Mouse (Mus musculus): ENCODE results near the gene Casz1. TPM values are rescaled to one million over a fixed set of nuclear protein-coding genes. Genes with fewer than 3 reads are reported as not detected.

Gene Casz1
- polyA plus RNA-seq, 1 experiment from 2014 or later = 19.9 TPM

GRCm38 (mm10) chr4:148964541-148965310, 160.5 kb downstream of the Casz1 start:
- no peak overlapping the region for H3K27ac ChIP-seq (ENCODE audit: low read depth, low read length)
- peaks cover 3% of the 10 kb centered on the region; the same call in 1 of the 2 replicates for H3K36me3 ChIP-seq (ENCODE audit: control insufficient read depth, insufficient read depth, low read length)
- H3K9me3 ChIP-seq (replicated peaks; ENCODE audit: control insufficient read depth, low read length) = no peaks in the 10 kb centered on the region
- H3K4me1 ChIP-seq (ENCODE audit: control insufficient read depth, insufficient read depth, low read length) = peaks cover 44% of the 10 kb centered on the region
- ATAC-seq (replicated peaks; ENCODE audit: insufficient number of reproducible peaks, low FRiP score, low TSS enrichment) = no peak
- no peaks in the 10 kb centered on the region for H3K27me3 ChIP-seq (ENCODE audit: control insufficient read depth, insufficient read depth, low read length)
- no peak overlapping the region for H3K4me2 ChIP-seq
- 82% methylated on average over 10 of the region's 10 CpGs for WGBS (ENCODE audit: insufficient replicate concordance)
- H3K9ac ChIP-seq (ENCODE audit: low read depth, low read length) = no peak overlapping the region
- H3K4me3 ChIP-seq (ENCODE audit: low read depth, low read length) = no peak overlapping the region

GRCm38 (mm10) chr4:148966132-148966531, 161.9 kb downstream of the Casz1 start:
- ATAC-seq (replicated peaks; ENCODE audit: insufficient number of reproducible peaks, low FRiP score, low TSS enrichment) = no peak
- H3K27ac ChIP-seq (ENCODE audit: low read depth, low read length) = no peak overlapping the region
- peaks cover 44% of the 10 kb centered on the region for H3K4me1 ChIP-seq (ENCODE audit: control insufficient read depth, insufficient read depth, low read length)
- H3K36me3 ChIP-seq (ENCODE audit: control insufficient read depth, insufficient read depth, low read length) = peaks cover 3% of the 10 kb centered on the region; the same call in 1 of the 2 replicates
- no peak overlapping the region for H3K4me3 ChIP-seq (ENCODE audit: low read depth, low read length)
- no peaks in the 10 kb centered on the region for H3K27me3 ChIP-seq (ENCODE audit: control insufficient read depth, insufficient read depth, low read length)
- WGBS (ENCODE audit: insufficient replicate concordance) = 71% methylated on average over 5 of the region's 5 CpGs
- H3K9me3 ChIP-seq (replicated peaks; ENCODE audit: control insufficient read depth, low read length) = no peaks in the 10 kb centered on the region
- no peak overlapping the region for H3K4me2 ChIP-seq
- no peak overlapping the region for H3K9ac ChIP-seq (ENCODE audit: low read depth, low read length)

- Histone ChIP-seq H3K27ac (ENCODE audit: low read depth, low read length) (0 out of 2 replicates have a peak overlapping the region, but pooled peaks have one; percentile 22), H3K9me3 (replicated peaks; ENCODE audit: control insufficient read depth, low read length) (no peaks in the 10 kb centered on the region), H3K4me3 (ENCODE audit: low read depth, low read length) (no peak overlapping the region), H3K4me1 (ENCODE audit: control insufficient read depth, insufficient read depth, low read length) (peaks cover 48% of the 10 kb centered on the region), H3K36me3 (ENCODE audit: control insufficient read depth, insufficient read depth, low read length) (peaks cover 3% of the 10 kb centered on the region; the same call in 1 of the 2 replicates), H3K27me3 (ENCODE audit: control insufficient read depth, insufficient read depth, low read length) (no peaks in the 10 kb centered on the region), H3K9ac (ENCODE audit: low read depth, low read length) (0 out of 2 replicates have a peak overlapping the region, but pooled peaks have one; percentile 34), H3K4me2 (no peak overlapping the region)
- WGBS (ENCODE audit: insufficient replicate concordance) = 76% methylated on average over 5 of the region's 5 CpGs
- no peak for ATAC-seq (replicated peaks; ENCODE audit: insufficient number of reproducible peaks, low FRiP score, low TSS enrichment)
Measured at GRCm38 (mm10) chr4:148968859-148969258, 164.6 kb downstream of the Casz1 start.

GRCm38 (mm10) chr4:148969610-148970009, 165.4 kb downstream of the Casz1 start:
- 67% methylated on average over 5 of the region's 5 CpGs for WGBS (ENCODE audit: insufficient replicate concordance)
- Histone ChIP-seq H3K4me1 (ENCODE audit: control insufficient read depth, insufficient read depth, low read length) (peaks cover 51% of the 10 kb centered on the region), H3K36me3 (ENCODE audit: control insufficient read depth, insufficient read depth, low read length) (peaks cover 3% of the 10 kb centered on the region; the same call in 1 of the 2 replicates), H3K27me3 (ENCODE audit: control insufficient read depth, insufficient read depth, low read length) (no peaks in the 10 kb centered on the region), H3K4me3 (ENCODE audit: low read depth, low read length) (no peak overlapping the region), H3K27ac (ENCODE audit: low read depth, low read length) (no peak overlapping the region), H3K9me3 (replicated peaks; ENCODE audit: control insufficient read depth, low read length) (no peaks in the 10 kb centered on the region), H3K9ac (ENCODE audit: low read depth, low read length) (no peak overlapping the region), H3K4me2 (no peak overlapping the region)
- ATAC-seq (replicated peaks; ENCODE audit: insufficient number of reproducible peaks, low FRiP score, low TSS enrichment) = no peak

- WGBS (ENCODE audit: insufficient replicate concordance) = 80% methylated on average over 4 of the region's 4 CpGs
- Histone ChIP-seq H3K36me3 (ENCODE audit: control insufficient read depth, insufficient read depth, low read length) (no peaks in the 10 kb centered on the region; the same call in 1 of the 2 replicates), H3K4me3 (ENCODE audit: low read depth, low read length) (no peak overlapping the region), H3K9me3 (replicated peaks; ENCODE audit: control insufficient read depth, low read length) (no peaks in the 10 kb centered on the region), H3K4me2 (no peak overlapping the region), H3K4me1 (ENCODE audit: control insufficient read depth, insufficient read depth, low read length) (peaks cover 57% of the 10 kb centered on the region), H3K27ac (ENCODE audit: low read depth, low read length) (no peak overlapping the region), H3K27me3 (ENCODE audit: control insufficient read depth, insufficient read depth, low read length) (no peaks in the 10 kb centered on the region), H3K9ac (ENCODE audit: low read depth, low read length) (no peak overlapping the region)
- ATAC-seq (replicated peaks; ENCODE audit: insufficient number of reproducible peaks, low FRiP score, low TSS enrichment) = no peak
Measured at GRCm38 (mm10) chr4:148970742-148971141, 166.5 kb downstream of the Casz1 start.

- Histone ChIP-seq H3K27ac (ENCODE audit: low read depth, low read length) (no peak overlapping the region), H3K27me3 (ENCODE audit: control insufficient read depth, insufficient read depth, low read length) (no peaks in the 10 kb centered on the region), H3K4me3 (ENCODE audit: low read depth, low read length) (no peak overlapping the region), H3K4me2 (no peak overlapping the region), H3K36me3 (ENCODE audit: control insufficient read depth, insufficient read depth, low read length) (no peaks in the 10 kb centered on the region; the same call in 1 of the 2 replicates), H3K4me1 (ENCODE audit: control insufficient read depth, insufficient read depth, low read length) (peaks cover 51% of the 10 kb centered on the region), H3K9me3 (replicated peaks; ENCODE audit: control insufficient read depth, low read length) (no peaks in the 10 kb centered on the region), H3K9ac (ENCODE audit: low read depth, low read length) (0 out of 2 replicates have a peak overlapping the region, but pooled peaks have one; percentile 22)
- ATAC-seq (replicated peaks; ENCODE audit: insufficient number of reproducible peaks, low FRiP score, low TSS enrichment) = no peak
- 62% methylated on average over 3 of the region's 3 CpGs for WGBS (ENCODE audit: insufficient replicate concordance)
Measured at GRCm38 (mm10) chr4:148971613-148972242, 167.5 kb downstream of the Casz1 start.

GRCm38 (mm10) chr4:148972707-148973106, 168.5 kb downstream of the Casz1 start:
- Histone ChIP-seq H3K9me3 (replicated peaks; ENCODE audit: control insufficient read depth, low read length) (no peaks in the 10 kb centered on the region), H3K27me3 (ENCODE audit: control insufficient read depth, insufficient read depth, low read length) (no peaks in the 10 kb centered on the region), H3K4me3 (ENCODE audit: low read depth, low read length) (no peak overlapping the region), H3K27ac (ENCODE audit: low read depth, low read length) (no peak overlapping the region), H3K36me3 (ENCODE audit: control insufficient read depth, insufficient read depth, low read length) (no peaks in the 10 kb centered on the region), H3K9ac (ENCODE audit: low read depth, low read length) (no peak overlapping the region), H3K4me2 (no peak overlapping the region), H3K4me1 (ENCODE audit: control insufficient read depth, insufficient read depth, low read length) (peaks cover 57% of the 10 kb centered on the region)
- no peak for ATAC-seq (replicated peaks; ENCODE audit: insufficient number of reproducible peaks, low FRiP score, low TSS enrichment)
- WGBS (ENCODE audit: insufficient replicate concordance) = 83% methylated on average over 14 of the region's 14 CpGs

- Histone ChIP-seq H3K4me1 (ENCODE audit: control insufficient read depth, insufficient read depth, low read length) (peaks cover 53% of the 10 kb centered on the region), H3K36me3 (ENCODE audit: control insufficient read depth, insufficient read depth, low read length) (no peaks in the 10 kb centered on the region), H3K4me3 (ENCODE audit: low read depth, low read length) (no peak overlapping the region), H3K9ac (ENCODE audit: low read depth, low read length) (no peak overlapping the region), H3K27me3 (ENCODE audit: control insufficient read depth, insufficient read depth, low read length) (no peaks in the 10 kb centered on the region), H3K27ac (ENCODE audit: low read depth, low read length) (no peak overlapping the region), H3K4me2 (no peak overlapping the region), H3K9me3 (replicated peaks; ENCODE audit: control insufficient read depth, low read length) (no peaks in the 10 kb centered on the region)
- ATAC-seq (replicated peaks; ENCODE audit: insufficient number of reproducible peaks, low FRiP score, low TSS enrichment) = no peak
- 82% methylated on average over 14 of the region's 14 CpGs for WGBS (ENCODE audit: insufficient replicate concordance)
Measured at GRCm38 (mm10) chr4:148973387-148973786, 169.2 kb downstream of the Casz1 start.

Measured in heart, embryonic 11.5 days (tissue).